Mouse (Mus musculus) limb, embryonic 15.5 days (tissue): ENCODE measurements around the gene Aff3. TPM values are rescaled to one million over a fixed set of nuclear protein-coding genes. Genes with fewer than 3 reads are reported as not detected.

Experiments used
- ATAC-seq: fragments of 200-750 bp; cut with Nextera tagmentation; 2 replicates; pipeline ENCODE4 v1.8.0; 2017; ENCODE audit warnings: low read depth, moderate TSS enrichment; ENCODE audit not compliant: insufficient number of reproducible peaks, low FRiP score, low TSS enrichment
- H3K27ac ChIP-seq: fragments of 300-500 bp; sonication (generic); 2 replicates; pipeline ENCODE4 v1.5.1; 2015; ENCODE audit warnings: moderate library complexity, mild to moderate bottlenecking, inconsistent platforms
- H3K27me3 ChIP-seq: fragments of 300-500 bp; sonication (generic); 2 replicates; pipeline ENCODE4 v1.6.1; 2015; ENCODE audit warnings: inconsistent platforms
- H3K36me3 ChIP-seq: fragments of 300-500 bp; sonication (generic); 2 replicates; pipeline ENCODE4 v1.6.1; 2015; ENCODE audit warnings: inconsistent platforms
- H3K4me1 ChIP-seq: fragments of 300-500 bp; sonication (generic); 2 replicates; pipeline ENCODE4 v1.6.1; 2015; ENCODE audit warnings: inconsistent platforms
- H3K4me2 ChIP-seq: fragments of 300-500 bp; sonication (generic); 2 replicates; pipeline ENCODE4 v1.6.1; 2015; ENCODE audit warnings: mild to moderate bottlenecking, inconsistent platforms
- H3K4me3 ChIP-seq: fragments of 300-500 bp; sonication (generic); 2 replicates; pipeline ENCODE4 v1.5.1; 2015; ENCODE audit warnings: mild to moderate bottlenecking, inconsistent platforms
- H3K9ac ChIP-seq: fragments of 300-500 bp; sonication (generic); 2 replicates; pipeline ENCODE4 v1.6.1; 2015; ENCODE audit warnings: inconsistent platforms
- H3K9me3 ChIP-seq: fragments of 300-500 bp; sonication (generic); 2 replicates; pipeline ENCODE4 v1.6.1; 2016; ENCODE audit warnings: inconsistent platforms
- WGBS: fragments of 180-500 bp; shearing (Covaris S2); methylation state at CpG from one replicate; pipeline ENCODE4 v1.1.7; 2015; 5-methylcytosine and 5-hydroxymethylcytosine counted together
- polyA plus RNA-seq: library from polyadenylated mRNA; unstranded; fragments of >200 nt; fragmentation: Nextera tagmentation; extraction: Ambion mirVana; gene quantifications from 2 replicates; pipeline ENCODE4 v1.2.1, GENCODE M21; 2015

Aff3 gene
- polyA plus RNA-seq, 1 experiment from 2014 or later, result 12.0 TPM

DNA sequence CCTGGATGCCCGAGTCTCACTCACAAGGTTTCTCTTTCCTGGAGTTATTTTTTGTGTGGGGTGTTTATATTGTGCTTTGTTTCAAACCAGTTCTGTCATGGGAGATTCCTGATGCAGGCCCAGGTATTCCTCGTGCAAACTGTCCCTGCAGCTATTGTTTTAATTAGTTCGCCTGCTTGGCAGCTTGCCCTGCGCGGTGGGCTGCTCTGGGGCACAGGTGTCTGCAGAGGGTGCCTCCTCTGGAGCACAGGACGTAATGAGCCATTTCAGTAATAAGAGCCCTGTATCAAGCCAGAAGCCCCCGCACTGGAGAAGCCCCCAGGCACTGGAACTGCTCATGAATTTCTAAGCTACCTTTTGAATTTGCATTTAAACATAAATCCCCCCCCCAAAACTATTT lies 162.0 kb downstream of the Aff3 start:
- no peaks in the 10 kb centered on the region for H3K9me3 ChIP-seq
- H3K9ac ChIP-seq, result no peak overlapping the region
- H3K4me2 ChIP-seq, result no peak overlapping the region
- 0 out of 2 replicates have a peak, but pooled peaks cover 11% of the 10 kb centered on the region for H3K4me1 ChIP-seq
- H3K36me3 ChIP-seq, result no peaks in the 10 kb centered on the region
- H3K27ac ChIP-seq, result no peak overlapping the region
- 15% methylated on average over 7 of the region's 7 CpGs for WGBS
- H3K27me3 ChIP-seq, result no peaks in the 10 kb centered on the region
- no peak overlapping the region for H3K4me3 ChIP-seq
- no peak for ATAC-seq

DNA sequence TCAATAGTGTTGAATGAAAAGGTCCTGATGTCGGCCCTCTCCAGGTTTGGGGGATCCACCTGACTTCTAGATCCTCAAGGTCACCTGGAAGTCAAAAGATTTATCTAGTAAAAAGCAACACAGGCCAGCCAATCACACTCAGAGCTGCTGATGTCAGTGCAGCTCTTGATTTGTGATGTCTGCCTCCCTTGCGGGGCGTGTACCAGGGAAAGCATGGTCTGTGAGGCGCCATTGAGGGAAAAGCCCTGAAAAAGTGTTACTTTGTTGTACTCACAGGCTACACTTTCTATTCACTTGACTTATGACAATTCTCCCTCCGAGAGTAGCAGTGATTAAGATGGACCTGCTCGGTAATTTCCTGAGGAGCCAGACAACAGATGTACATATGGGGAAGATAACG lies 163.5 kb downstream of the Aff3 start:
- H3K9me3 ChIP-seq, result no peaks in the 10 kb centered on the region
- H3K4me2 ChIP-seq, result no peak overlapping the region
- H3K27ac ChIP-seq, result no peak overlapping the region
- H3K27me3 ChIP-seq, result no peaks in the 10 kb centered on the region
- H3K9ac ChIP-seq, result no peak overlapping the region
- H3K36me3 ChIP-seq, result no peaks in the 10 kb centered on the region
- no peak for ATAC-seq
- no peak overlapping the region for H3K4me3 ChIP-seq
- 0 out of 2 replicates have a peak, but pooled peaks cover 15% of the 10 kb centered on the region for H3K4me1 ChIP-seq
- WGBS, result 88% methylated on average over 7 of the region's 7 CpGs

DNA sequence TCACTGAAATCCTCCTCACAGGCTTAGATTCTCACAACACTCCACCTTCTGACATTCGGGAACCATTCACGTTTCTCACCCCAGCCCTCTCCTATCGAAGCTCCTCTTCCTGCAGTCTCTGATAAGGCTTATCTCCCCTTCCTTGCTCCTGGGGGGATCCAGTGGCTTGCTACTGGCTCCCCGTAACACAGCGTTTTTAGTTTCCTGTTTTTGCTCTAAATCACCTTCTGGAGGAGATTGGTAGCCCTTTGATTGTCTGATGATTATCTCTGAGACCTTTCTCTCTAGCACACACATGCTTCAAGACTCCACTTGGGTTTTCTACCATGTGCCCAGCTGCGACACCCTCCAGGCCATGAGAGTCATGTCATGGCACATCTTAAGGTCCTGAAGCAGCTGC lies 165.3 kb downstream of the Aff3 start:
- no peak overlapping the region for H3K4me3 ChIP-seq
- no peak overlapping the region for H3K27ac ChIP-seq
- H3K36me3 ChIP-seq, result no peaks in the 10 kb centered on the region
- H3K27me3 ChIP-seq, result no peaks in the 10 kb centered on the region
- no peak for ATAC-seq
- H3K4me1 ChIP-seq, result 0 out of 2 replicates have a peak, but pooled peaks cover 15% of the 10 kb centered on the region
- H3K4me2 ChIP-seq, result no peak overlapping the region
- WGBS, result 80% methylated on average over 6 of the region's 6 CpGs
- no peak overlapping the region for H3K9ac ChIP-seq
- H3K9me3 ChIP-seq, result no peaks in the 10 kb centered on the region

DNA sequence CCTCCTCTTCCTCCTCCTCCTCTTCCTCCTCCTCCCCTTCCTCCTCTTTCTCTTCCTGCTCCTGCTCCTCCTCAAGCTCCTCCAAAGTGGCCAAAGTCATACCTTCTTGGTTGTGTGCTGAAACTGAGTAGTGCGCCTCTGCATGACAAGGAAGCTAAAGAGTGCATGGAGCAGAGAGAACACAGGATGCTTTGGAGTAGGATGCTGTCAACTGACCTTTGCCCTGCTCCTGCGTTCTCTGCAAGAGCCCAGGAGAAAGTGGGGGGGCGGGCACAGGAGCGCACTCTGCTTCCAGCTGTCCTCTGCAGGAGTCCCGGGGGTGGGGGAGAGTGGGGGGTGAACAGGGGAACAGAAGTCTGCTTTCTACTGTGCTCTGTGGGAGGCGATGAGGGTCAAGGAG lies 167.2 kb downstream of the Aff3 start:
- H3K4me2 ChIP-seq, result no peak overlapping the region
- no peak overlapping the region for H3K9ac ChIP-seq
- no peak overlapping the region for H3K27ac ChIP-seq
- 0 out of 2 replicates have a peak, but pooled peaks cover 11% of the 10 kb centered on the region for H3K4me1 ChIP-seq
- H3K9me3 ChIP-seq, result no peaks in the 10 kb centered on the region
- H3K36me3 ChIP-seq, result no peaks in the 10 kb centered on the region
- H3K4me3 ChIP-seq, result no peak overlapping the region
- ATAC-seq, result no peak
- WGBS, result 33% methylated on average over 6 of the region's 6 CpGs
- no peaks in the 10 kb centered on the region for H3K27me3 ChIP-seq

DNA sequence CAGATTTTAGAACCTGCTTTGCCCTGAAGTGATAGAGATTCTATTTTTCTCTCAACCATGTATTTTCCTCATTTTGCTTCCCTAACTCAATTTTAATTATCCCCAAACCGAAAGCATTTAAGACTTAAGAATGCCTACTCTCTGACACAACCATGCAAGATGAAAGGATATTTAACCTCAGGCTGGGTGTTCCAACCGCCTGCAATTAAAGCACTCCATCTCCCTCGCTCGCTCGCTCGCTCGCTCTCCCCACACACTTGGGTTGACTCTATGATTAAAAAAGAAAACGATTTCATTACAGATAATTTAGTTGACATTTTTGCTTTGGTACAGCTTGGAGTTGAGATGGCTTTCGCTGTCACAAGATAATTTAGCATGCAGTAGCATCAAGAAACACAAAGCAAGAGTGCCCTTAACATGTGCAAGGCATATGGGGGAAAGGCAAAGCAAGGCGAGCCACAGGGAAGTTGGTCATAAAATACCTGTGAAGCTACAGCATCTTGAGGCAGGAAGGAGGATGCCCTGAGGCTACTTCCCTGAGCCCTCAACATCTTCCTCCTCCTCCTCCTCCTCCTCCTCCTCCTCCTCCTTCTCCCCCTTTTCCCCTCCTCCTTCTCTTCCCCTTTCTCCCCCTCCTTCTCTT lies 167.7 kb downstream of the Aff3 start:
- H3K4me3 ChIP-seq, result no peak overlapping the region
- no peak overlapping the region for H3K27ac ChIP-seq
- H3K36me3 ChIP-seq, result no peaks in the 10 kb centered on the region
- no peak for ATAC-seq
- 50% methylated on average over 10 of the region's 10 CpGs for WGBS
- H3K4me2 ChIP-seq, result no peak overlapping the region
- no peaks in the 10 kb centered on the region for H3K27me3 ChIP-seq
- no peak overlapping the region for H3K9ac ChIP-seq
- H3K9me3 ChIP-seq, result no peaks in the 10 kb centered on the region
- H3K4me1 ChIP-seq, result 0 out of 2 replicates have a peak, but pooled peaks cover 8% of the 10 kb centered on the region

DNA sequence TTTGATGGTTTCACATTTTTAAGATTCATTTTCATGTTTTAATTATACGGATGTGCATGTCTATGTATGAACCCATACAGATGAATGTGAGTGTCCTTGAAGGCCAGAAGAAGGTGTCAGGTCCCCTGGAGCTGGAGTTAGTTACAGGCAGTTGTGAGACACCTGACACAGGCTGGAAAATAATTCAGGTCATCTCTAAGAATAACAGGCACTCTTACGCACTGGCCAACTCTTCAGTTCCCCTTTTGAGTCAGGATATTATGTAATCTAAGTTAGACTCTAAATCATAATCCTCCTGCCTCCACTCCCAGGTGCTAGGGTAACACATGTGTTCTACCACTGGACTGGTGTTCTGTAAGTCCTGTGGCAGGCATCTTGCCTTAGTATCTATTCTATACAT lies 169.5 kb downstream of the Aff3 start:
- Histone ChIP-seq H3K9me3 (no peaks in the 10 kb centered on the region), H3K4me2 (no peak overlapping the region), H3K9ac (no peak overlapping the region), H3K4me1 (0 out of 2 replicates have a peak, but pooled peaks cover 8% of the 10 kb centered on the region), H3K4me3 (no peak overlapping the region), H3K27me3 (no peaks in the 10 kb centered on the region), H3K36me3 (no peaks in the 10 kb centered on the region), H3K27ac (no peak overlapping the region)
- WGBS, result 90% methylated on average over 2 of the region's 2 CpGs
- no peak for ATAC-seq

DNA sequence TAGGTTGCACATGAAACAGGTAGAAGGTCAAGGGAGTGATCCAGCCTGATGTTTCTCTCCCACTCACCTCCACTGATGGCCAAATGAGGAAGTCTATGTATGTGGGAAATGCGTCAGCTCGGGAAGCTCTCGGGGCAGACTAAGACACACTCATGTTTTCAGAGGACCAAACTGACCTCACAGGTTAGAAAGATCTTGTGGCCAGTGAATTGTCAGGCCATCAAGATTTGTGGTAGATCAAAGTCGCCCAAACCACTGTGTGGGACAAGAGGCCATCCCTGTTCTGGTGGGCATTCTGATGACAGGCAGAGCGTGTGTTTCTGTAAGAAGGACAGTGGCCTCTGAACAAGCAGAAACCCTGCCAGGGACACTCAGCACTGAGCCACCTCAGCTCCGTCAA lies 175.0 kb downstream of the Aff3 start:
- Histone ChIP-seq H3K4me3 (no peak overlapping the region), H3K9me3 (no peaks in the 10 kb centered on the region), H3K36me3 (no peaks in the 10 kb centered on the region), H3K4me1 (0 out of 2 replicates have a peak, but pooled peaks cover 3% of the 10 kb centered on the region), H3K27me3 (no peaks in the 10 kb centered on the region), H3K4me2 (no peak overlapping the region), H3K9ac (no peak overlapping the region), H3K27ac (no peak overlapping the region)
- 86% methylated on average over 6 of the region's 6 CpGs for WGBS
- ATAC-seq, result no peak

DNA sequence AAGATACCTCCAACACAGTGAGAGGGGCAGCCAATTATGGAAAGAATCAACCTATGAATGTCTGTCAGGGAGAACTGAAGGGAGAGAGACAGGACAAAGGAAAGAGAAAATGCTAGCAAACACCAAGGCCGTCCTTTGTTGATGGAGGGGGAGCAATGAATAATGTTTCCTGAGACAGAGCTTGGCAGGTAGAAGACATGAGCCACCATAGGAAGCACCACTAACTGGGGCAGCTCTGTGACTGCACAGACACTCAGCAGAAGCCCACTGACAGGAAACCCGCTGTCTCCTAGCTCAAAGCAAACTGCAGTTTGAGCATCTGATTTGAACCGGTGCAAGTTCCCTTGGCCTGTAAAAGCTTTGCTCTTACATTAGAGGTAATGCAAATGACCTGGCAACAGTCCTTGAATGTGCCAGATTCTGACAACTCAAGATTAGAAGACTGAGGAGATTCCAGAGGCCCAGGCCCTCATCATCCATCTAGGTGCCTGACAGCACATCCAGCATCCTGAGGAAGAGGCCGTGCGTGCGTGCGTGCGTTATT lies 176.0 kb downstream of the Aff3 start:
- Histone ChIP-seq H3K9ac (no peak overlapping the region), H3K4me2 (no peak overlapping the region), H3K9me3 (no peaks in the 10 kb centered on the region), H3K4me1 (0 out of 2 replicates have a peak, but pooled peaks cover 3% of the 10 kb centered on the region), H3K27me3 (no peaks in the 10 kb centered on the region), H3K36me3 (no peaks in the 10 kb centered on the region), H3K27ac (no peak overlapping the region), H3K4me3 (no peak overlapping the region)
- WGBS, result 82% methylated on average over 8 of the region's 8 CpGs
- ATAC-seq, result no peak

DNA sequence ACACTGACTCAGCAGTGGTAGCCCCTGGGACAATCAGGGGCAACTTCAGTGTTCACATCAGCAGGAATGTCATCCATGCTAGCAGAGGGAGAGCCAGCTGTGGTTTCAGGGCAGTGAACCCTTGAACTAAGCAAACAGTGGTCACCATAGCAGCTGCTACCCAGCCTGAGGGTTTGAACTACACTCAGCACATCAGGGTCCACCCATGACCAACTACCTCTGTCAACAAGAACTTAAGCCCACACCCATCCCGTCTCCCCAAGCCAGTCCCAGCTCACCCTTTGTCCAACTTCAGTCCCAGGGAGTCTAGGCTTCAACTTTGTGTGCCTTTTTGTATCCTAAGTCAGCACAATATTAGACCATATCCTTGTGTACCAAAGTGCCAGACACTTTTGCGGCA lies 176.9 kb downstream of the Aff3 start:
- Histone ChIP-seq H3K4me3 (no peak overlapping the region), H3K9me3 (no peaks in the 10 kb centered on the region), H3K27me3 (no peaks in the 10 kb centered on the region), H3K9ac (no peak overlapping the region), H3K27ac (no peak overlapping the region), H3K36me3 (no peaks in the 10 kb centered on the region), H3K4me1 (peaks cover 3% of the 10 kb centered on the region; the same call in 1 of the 2 replicates), H3K4me2 (no peak overlapping the region)
- ATAC-seq, result no peak
- 91% methylated on average over 2 of the region's 2 CpGs for WGBS

DNA sequence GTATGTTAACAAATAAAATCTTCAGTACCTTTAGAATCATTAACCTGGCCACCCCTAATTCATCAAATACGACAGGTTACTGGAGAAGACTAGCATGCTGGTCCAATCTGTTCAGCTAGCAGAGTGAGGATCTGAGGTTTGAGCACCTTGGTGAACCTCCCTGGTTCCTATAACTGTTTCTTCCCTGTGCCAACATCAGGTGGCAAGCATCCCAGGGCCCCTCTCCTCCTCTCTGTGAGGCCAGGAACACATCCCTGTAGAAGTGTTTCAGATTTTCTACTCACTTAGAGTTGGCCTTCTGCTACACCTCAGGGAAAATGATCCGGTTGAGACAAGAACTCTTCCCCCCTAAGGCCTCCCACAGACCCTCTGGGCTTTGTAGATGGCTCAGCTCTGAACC lies 181.6 kb downstream of the Aff3 start:
- Histone ChIP-seq H3K36me3 (no peaks in the 10 kb centered on the region), H3K4me2 (no peak overlapping the region), H3K27ac (no peak overlapping the region), H3K4me3 (no peak overlapping the region), H3K27me3 (no peaks in the 10 kb centered on the region), H3K9me3 (no peaks in the 10 kb centered on the region), H3K9ac (no peak overlapping the region), H3K4me1 (peaks cover 6% of the 10 kb centered on the region)
- ATAC-seq, result no peak
- 70% methylated on average over 2 of the region's 2 CpGs for WGBS

DNA sequence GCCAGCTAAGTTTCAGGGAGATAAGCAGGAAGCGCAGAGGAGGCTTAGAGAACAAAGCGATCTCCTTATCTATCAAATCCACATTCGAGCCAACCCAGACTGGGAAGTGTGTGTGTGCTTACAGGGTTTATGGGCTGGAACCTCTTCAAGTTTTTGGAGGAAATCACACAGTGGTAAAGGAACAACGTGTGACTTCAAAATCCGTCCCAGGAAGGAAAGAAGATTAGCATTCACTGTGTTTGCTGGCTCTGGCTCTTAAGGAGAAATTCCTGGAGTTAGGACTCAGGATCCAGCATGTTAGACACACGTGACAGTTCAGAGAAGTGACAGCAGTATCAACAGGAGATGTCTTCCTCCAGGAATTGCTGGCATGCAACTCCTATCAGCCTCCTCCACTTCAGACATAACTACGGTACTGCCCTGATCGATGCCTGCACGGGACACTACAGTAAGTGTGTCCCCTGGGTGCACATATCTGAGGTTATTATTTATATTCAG lies 186.5 kb downstream of the Aff3 start:
- Histone ChIP-seq H3K36me3 (no peaks in the 10 kb centered on the region), H3K9me3 (no peaks in the 10 kb centered on the region), H3K4me1 (peaks cover 8% of the 10 kb centered on the region), H3K27me3 (no peaks in the 10 kb centered on the region), H3K4me2 (no peak overlapping the region), H3K4me3 (no peak overlapping the region), H3K27ac (no peak overlapping the region), H3K9ac (no peak overlapping the region)
- ATAC-seq, result no peak
- 46% methylated on average over 9 of the region's 9 CpGs for WGBS

DNA sequence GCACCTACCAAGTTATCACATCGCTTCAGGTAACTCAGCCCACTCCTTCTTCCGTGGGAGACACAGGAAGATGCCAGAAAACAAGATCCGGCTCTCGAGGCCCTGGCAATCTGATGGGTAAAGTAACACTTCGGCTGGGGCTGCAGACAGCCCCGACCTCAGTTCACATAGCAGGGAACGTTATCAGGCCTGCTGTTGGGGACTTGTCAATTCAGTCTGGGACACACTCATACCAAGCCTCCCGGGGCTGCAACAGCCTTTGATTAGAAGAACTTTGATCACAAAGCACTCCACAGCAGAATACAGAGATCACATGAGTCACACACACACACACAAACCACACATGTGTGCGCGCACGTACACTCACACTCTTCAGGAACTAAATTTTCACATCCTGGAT lies 193.9 kb downstream of the Aff3 start:
- Histone ChIP-seq H3K9ac (no peak overlapping the region), H3K4me1 (peaks cover 6% of the 10 kb centered on the region), H3K27ac (no peak overlapping the region), H3K4me3 (no peak overlapping the region), H3K4me2 (no peak overlapping the region), H3K27me3 (no peaks in the 10 kb centered on the region), H3K36me3 (no peaks in the 10 kb centered on the region), H3K9me3 (no peaks in the 10 kb centered on the region)
- 48% methylated on average over 11 of the region's 11 CpGs for WGBS
- ATAC-seq, result no peak
